Mouse (Mus musculus): ENCODE results near the gene Cd82.
A peak's percentile ranks its signal among the peaks of the same experiment; 100 is the strongest.

Gene Cd82

DNA sequence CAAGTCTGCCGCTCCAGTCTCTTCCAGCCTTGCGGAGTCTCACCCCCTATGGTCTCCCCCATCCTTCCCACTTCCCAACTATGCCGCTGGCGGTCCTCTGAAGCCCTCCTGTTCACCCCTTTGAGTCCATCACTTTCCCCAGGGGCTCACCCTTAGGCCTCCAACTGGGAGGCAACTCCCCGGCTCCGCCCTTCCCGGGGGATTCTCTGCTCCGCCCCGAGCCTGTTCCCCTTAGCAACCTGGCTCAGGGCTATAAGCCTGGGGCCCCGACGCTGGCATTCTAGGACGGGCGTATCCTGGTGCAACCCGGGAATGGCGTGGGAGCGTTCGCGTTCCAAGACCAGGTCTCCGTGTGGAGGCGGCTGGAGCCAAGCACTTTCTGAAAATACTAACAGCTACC is at the start of gene Cd82:
TSS of gene Cd82 (minus strand) at position 381 of the 400 bp plus-strand sequence.
- DNase-seq (ENCODE audit: low spot score) = peak; percentile 90

DNA sequence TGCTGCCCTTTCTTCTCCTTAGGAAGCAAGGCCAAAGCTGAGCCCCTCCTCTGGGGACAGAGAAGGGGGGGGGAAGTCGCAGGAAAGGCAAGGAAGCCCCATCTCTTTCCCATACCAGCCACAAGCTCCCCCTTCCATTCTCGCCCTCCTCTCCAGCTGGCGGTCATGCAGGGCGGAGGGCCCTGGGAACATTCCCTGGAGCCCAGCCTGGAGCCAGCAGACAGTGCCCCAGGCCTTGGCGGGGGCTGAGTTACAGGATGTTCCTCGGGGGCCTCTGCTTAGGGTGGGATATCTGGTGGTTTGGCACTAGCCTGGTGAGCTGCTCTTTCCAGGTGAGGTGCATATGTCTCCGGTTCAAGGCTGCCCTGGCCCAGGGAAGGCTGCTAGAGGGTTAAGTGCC is 49.2 kb upstream of the Cd82 start:
- no peak for DNase-seq (ENCODE audit: low spot score)

DNA sequence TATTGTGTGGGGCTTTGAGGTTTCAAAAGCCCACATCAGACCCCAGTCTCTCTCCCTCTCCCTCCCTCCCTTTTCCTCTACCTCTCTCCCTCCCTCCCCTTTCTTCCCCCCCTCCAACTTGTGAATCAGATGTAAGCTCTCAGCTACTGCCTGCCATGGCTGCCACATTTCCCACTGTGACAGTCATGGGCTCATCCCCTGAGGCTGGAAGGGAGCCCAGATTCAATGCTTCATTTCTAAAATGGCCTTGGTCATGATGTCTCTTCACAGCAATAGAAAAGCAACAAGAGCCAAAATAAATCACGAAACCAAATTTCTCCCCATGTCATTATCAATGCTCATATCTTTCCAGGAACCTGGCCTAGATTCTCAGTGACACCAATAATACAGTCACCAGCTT is 47.9 kb upstream of the Cd82 start:
- DNase-seq (ENCODE audit: low spot score) = no peak

DNA sequence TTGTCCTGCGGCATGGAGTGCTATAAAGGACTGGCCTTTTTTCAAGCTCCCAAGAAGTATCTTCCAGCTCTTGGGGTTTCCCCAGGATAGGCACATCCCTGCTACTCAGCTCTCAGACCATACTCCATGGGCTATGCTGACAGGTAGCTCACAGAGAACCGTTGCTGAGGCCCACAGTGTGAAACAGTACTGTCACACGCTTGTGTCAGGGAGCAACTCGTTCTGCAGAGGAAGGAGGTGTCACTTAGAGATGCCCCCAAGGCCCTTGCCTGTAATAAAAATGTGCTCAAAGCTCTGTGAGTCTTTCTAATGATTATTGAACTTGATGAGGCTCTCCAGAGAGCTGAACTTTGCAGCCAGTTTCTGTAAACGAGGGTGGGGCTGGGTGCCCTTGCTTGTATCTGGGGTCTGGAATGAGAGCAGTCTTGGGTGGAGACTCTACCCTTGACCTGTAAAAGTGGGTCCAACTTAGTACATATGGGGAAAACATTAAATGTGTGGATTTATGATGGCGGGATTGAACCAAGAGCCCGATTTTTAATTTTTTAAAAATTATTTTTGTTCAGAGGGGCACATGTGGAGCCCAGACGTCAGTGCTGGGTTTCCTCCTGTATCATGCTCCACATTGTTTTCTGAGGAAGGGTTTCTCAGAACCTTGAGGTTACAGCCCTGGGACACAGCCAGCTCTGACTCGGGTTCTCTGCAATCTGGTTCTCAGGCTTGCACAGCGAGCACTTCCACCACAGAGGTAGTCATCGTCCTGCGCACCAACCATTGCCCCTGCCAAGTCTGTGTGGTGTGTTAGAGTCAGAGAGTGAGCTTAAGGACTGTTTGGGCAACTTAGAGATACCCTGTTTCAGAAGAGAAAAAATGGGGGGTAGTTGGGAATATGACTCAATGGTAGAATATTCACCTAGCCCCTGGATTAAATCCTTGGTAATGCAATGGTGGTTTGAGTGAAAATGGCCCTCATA is 47.1 kb upstream of the Cd82 start:
- no peak for DNase-seq (ENCODE audit: low spot score)

DNA sequence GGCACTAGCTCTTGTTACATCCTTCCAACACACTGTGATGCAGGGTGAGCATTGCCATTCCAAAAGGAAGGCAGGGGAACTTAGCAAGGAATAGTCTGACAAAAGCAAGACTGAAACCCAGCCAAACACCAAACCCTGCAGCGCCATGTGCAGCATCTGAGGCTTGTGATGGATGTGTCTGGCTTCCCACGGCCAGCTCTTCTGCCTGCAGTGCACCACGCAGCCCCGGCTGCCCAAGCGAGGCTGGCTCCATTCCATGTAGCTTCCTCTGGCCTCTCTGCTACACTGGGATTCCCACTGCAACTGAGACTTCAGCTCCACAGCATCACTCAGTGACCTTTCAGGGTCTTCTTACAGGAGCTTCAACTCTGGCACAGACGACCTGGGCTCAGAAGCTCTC is 42.2 kb upstream of the Cd82 start:
- no peak for DNase-seq (ENCODE audit: low spot score)

DNA sequence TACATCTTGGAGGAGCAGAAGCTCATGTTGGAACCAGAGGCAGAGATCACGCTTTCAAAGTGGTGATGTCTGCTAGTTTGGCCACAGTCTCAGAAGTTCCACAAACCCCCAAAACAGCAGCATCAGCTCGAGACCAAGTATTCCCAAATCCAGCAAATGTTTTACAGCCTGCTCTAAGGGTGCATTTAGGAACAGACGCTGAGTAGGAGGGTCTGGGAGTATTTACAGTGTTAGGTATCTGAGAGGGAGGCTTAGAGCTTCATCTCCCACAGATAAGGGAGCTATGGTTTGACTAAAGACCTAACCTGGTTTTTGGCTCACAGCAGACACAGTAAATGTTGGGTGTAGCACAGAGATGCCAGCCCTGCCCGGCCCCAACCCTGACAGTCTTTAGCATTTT is 40.4 kb upstream of the Cd82 start:
- DNase-seq (ENCODE audit: low spot score) = no peak

DNA sequence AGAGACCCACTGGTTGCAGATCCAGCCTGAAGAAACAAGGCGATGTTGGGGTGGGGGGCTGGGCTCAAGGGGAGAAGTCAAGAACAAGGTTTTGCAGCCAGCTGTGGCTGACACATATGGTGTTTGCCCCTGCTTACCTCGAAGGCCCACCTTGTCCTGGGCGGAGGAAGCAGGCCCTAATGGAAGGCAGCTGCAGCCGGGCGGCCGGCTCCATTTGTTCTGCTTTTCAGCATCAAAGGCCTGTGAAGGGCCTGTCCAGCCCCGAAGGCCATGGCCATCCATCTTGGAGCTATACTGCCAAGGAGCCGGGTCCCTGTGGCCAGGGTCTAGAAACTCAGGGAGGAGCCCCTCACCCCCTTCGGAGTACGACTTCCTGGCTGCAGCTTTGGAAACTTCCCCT is 38.4 kb upstream of the Cd82 start:
- DNase-seq (ENCODE audit: low spot score) = no peak

DNA sequence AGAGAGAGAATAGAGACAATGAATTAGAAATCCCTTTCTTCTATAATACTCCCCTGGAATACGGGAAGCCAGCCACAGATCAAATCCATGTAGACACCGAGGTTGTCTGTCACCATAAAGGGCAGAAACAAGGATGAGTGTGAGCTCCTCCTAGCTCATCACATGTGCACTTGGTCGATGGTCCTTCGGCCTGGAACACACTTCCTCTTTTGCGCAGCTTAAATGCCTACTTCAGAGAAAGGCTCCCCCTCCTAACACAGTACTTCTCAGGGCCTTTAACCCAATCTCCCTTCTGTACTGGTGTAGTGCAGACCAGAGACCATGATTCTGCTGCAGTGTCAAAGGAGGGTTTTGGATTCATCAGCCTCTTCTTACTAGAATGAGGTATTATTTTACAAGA is 34.3 kb upstream of the Cd82 start:
- DNase-seq (ENCODE audit: low spot score) = no peak

DNA sequence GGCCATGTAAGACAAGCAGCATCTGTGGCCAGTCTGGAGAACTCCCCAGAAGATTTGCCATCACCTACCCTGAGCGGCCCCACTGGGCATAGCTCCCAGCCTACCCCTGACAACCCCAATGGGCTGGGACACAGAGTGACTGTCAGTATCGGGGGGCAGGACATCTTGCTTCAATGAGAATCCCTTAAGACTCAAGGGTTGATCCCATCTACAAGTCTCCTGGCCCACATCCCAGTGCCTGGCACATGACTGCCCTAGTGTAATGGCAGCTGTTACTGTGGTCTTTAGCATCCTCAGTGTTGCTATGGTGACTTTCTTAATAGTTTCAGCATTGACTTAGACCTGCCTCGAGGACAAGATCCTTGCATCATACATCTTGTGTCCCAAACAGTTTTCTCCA is 32.2 kb upstream of the Cd82 start:
- no peak for DNase-seq (ENCODE audit: low spot score)

DNA sequence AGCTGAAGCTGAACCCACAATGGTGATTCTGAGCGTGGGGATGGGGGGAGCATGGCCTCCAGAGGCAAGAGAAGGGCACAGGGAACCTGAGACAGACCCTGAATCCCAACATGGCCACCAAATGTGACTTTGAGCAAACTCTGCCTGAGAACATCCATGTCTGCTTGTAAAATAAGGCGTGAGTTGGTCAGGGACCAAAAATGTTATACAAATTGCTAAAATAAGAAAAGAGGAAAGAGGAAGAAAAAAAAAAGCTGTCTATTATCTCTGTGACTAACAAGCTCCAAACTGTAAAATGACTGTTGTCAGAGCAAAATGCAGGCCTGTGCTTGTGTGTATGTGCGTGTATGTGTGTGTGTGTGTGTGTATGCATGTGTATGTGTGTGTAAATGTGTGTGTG is 30.6 kb upstream of the Cd82 start:
- no peak for DNase-seq (ENCODE audit: low spot score)

DNA sequence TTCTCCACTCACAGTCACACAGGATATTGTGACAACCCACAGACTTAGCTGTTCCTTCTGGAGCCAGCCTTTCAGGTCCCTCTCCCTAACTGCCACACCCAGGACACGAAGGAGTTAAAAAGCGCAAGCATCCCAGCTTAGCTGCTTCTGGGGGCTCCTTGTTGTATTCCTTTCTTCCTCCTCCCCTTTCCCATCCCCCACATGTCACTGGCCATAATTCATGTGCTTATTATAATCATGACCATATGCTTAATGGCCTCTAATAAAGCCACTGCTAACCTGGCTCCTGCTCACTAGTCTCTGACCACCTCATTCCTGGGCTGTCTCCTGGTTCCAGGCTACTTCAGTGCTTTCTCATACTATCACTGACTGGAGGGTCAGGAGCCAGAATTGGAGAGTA is 27.6 kb upstream of the Cd82 start:
- no peak for DNase-seq (ENCODE audit: low spot score)

DNA sequence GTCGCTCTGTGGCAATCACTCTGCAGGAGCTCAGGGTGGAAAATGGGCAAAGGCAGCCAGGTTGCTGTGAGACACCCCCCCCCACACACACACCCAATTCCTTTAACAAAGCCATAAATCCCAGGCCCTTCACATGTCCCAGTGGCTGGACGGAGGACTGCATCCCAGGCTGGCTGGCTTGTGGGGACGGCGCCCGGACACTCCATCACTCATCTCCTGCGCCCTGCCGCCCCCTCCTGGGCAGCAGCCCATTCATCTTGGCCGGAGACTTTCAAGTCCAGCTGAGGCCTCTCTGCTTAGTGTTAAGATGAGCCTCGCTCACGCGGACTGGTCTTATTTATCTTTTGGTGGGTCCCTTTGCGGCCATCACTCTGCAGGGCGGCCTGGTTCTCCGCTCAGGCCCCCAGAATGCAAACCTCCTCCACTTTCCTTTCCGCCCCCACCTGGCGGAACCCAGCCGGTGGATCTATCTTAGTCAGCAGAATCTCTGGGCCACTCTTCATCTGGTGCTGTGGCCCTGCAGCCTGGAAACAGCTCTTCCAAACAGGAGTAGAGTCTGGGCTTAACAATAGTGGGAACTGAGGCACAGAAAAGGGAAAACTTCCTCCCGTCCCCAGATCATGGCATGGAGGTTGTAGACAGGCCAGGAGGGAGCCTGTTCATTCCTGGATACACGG is 26.1 kb upstream of the Cd82 start:
- no peak for DNase-seq (ENCODE audit: low spot score)

DNA sequence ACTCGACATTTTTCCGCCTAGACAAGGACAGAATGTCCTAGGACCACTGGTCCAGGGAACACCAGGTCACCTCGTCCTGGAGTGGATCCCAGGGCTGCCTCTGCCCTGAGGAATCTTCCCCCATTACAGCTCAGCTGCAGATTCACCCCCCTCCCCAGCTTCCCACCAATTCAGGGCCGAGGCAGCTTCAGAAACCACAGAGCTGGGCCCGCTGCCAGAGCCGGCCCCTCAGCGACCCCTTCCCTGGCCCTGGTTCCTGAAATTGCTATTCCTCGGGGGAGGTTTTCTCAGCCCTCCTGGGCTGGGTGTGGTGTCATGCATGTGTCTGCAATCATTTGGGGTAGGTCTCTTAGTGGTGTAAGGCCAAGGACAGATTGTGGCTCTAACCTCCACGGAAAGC is 22.5 kb upstream of the Cd82 start:
- DNase-seq (ENCODE audit: low spot score) = no peak

DNA sequence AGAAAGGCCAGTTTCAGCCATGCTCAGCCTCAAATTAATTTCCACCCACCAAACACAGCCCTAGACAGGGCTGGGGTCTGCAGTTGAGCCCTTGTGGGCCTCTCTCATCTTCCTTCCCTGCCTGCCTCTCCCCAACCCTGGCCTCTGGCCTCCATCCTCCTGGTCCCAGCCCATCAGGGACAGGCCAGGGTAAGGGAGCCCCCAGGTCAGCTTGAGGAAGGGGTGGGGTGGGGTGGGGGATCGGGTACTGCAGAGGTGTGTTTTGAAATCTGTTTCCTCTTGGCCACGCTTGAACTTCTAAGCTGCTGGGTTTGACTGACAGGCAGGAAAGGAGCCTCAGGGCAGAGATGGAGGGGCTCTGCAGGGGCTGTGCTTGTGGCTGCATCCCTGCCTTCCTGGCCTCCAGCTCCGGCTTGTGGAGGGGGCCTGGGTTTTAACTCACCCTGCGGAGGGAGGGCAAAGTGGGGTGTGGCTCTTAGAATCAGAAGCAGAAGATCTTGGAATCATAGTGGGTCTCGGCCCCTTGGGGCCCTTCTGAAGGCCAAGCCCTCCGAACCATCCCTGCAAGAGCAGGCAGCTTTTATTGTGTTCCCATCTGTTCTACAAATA is 19.2 kb upstream of the Cd82 start:
- no peak for DNase-seq (ENCODE audit: low spot score)

DNA sequence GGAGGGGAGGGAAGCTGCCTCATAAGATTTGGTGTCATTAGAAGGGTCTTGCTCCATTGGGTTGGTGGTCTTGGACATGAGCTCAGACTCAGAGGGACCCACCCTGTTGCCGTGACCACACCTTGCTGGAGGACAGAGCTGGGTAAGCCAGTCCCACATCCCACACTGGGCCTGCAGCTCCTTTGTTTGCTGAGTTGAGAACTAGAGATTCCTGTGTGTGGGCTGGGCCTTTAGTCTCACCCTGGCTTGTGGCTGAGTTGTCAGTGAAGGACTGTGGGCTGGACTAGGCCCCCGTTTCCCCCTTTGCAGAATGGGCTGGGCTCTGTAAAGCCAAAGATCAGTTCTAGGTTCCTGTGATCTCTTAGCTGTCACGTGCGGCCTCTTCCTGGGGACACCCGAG is 15.8 kb upstream of the Cd82 start:
- DNase-seq (ENCODE audit: low spot score) = no peak

DNA sequence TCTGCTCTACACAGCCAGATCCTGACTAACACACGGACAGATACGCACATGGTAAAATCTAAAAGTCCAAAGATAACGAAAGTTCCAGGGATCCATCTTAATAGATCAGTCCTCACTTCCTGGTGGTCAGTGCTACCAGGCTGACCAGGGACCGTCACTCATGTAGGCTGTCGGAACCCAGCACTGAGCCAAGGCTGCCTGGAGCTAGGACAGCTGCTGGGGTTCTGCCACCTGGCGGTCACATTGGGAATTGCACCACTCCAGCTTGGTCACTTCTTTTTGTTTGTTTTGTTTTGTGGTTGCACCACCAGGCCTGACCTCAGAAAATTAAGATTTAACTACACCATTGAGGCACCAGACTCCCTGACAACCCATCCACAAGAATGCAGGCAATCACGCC is 14.6 kb upstream of the Cd82 start:
- DNase-seq (ENCODE audit: low spot score) = no peak

DNA sequence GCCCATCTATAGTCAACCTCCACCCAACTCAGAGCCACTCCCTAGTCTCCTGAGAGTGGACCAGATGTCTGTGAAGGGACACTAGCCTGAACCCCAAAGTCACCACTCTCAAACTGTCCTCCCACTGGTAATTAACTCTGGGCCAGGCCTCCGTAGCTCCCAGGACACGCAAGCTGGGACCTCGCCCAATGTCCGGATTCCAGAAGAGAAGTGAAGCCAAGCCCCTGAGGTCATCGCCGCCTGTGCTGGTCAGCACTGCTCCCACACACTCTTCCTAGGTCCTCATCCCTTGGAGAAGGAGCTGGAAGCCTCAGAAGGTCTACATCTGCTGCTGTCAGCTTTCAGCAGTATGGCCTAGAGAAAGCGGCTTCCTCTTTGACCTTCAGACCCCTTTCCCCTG is 13.5 kb upstream of the Cd82 start:
- DNase-seq (ENCODE audit: low spot score) = no peak

DNA sequence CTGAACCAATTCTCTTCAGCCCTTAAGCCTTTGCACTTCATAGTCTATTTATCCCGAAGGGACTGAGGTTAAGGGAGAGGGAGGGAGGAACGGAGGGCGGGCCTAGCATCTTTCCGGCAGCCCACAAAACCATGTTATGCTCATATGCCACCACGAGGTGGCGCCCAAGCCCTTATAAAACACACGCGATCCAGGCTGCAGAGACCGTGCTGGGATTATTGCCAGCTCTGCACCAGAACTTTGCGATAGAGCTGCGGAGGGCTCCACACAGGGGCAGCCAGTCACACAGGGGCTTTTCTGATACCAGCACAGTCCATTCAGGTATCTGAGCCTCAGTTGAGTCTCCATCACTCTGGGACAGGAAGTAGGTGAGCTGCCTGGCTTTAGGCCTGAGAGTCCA is 12.1 kb upstream of the Cd82 start:
- DNase-seq (ENCODE audit: low spot score) = peak; percentile 78

DNA sequence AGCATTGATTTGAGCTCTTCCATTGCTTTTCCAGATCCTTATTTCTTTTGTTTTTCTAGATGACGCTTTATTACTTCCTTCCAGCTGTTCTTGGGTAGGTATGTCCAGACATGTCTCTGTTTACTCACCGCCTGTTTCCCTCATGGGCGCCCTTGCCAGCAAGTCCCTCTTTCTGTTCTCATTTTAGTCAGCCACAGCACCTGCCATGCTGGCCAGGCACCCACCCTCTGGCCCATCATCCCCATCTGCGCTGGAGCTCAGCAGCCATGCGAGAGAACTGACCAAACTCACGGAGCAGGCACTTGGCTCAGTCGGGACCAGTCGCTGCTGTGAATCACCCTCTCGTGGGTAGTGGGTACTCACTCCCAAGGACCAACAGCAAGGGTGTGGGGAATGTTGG is 11.0 kb upstream of the Cd82 start:
- no peak for DNase-seq (ENCODE audit: low spot score)

DNA sequence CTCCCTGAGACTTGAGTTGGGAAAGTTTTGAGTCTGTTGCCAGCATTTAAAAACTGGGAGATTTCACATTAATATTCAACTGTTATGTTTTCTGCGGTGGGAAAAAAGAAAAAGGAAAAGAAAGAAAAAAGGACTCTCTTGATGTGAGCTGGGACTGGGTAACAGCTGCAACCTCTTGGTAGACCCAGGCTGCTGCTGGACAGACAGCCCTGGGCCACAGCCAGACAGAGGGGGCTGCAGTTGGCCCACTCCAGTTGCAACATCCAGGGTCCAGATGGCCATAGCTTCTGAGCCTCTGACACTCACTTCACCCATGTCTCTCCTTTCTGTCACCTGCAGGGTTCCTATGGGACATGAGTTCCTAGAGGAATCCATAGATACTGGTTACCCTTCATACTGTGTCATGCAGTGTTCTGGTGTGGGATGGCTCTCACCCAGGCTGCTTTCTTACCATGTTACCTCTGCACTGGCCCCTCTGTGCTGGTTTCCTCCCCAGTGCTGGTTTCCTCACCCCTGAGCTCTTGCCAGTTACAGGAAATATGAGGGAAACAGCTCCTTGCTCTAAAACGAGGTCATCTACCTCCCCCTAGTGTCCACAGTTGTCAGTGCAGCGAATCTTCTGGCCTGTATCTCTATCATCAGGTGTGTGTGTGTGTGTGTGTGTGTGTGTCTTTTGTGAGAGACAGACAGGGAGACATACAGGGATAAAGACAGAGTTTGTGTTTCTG is 8.1 kb upstream of the Cd82 start:
- DNase-seq (ENCODE audit: low spot score) = no peak

DNA sequence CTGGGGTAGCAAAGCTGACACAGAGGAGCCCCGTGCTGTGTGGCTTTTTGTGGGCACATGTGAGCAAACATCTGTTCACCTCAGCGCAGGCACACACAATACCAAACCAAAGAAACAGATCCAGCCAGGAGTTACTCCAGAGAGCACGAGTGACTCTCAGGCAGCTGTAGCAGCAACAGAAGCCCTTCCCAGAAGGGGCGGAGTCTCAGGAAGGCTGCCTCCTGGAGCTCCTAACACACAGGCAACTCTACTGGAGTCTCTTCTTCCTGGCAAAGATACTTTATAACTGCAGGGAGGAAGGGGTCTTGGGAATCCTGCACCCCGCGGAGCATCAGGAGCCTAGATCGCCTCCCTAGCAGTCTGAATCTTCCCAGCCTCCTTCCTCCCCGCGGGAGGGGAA is 7.2 kb upstream of the Cd82 start:
- DNase-seq (ENCODE audit: low spot score) = peak; percentile 59

DNA sequence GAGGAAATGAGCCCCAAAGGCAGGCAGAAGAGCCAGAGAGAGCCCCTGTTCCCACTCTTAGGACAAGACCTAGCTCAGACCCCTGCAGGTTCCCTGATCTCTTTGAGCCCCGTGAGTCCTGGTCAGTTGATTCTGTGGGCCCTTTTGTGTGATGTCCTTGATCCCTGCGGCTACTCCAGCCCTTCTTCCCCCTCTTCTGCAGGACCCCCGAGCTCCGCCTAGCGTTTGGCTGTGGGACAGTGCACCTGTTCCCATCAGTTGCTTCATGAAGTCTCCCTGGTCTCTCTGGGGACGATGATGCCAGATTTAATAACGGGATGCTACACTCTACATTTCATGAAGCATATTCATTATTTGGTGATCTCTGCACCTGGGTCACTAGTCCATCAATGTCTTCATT is 6.2 kb upstream of the Cd82 start:
- DNase-seq (ENCODE audit: low spot score) = no peak

DNA sequence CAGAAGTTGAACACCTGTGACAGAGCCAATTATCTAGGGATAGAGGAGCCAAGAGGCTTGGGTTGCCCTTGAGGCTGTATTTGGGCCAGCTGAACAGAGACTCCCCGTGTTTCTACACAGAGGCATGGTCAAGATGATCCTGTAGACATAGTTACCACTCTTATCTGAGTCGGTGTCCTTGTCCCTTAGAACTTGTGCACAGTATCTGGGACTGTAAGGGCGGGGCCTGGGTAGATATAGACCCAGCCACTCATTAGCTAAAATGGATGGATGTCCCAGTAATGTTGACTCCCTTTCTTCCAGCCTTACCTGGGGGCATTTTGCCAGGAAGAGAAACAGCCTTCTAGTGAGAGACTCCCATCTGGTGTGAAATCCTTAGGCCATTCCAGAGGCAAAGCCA is 3.4 kb upstream of the Cd82 start:
- no peak for DNase-seq (ENCODE audit: low spot score)

Measured in ovary, adult 18-20 months (tissue).